Mouse (Mus musculus) fibroblast of lung, adult 2 months (primary cell): ENCODE results near the gene Mllt11.

Experiments
- DNase-seq: peaks from one replicate; pipeline ENCODE4 v3.0.0-alpha.2; 2011; ENCODE audit warnings: low read depth

Gene Mllt11

GRCm38 (mm10) chr3:95173256-95173949, 58.6 kb downstream of the Mllt11 start:
- no peak for DNase-seq

- no peak for DNase-seq
Measured at GRCm38 (mm10) chr3:95172526-95173255, 59.3 kb downstream of the Mllt11 start.

- no peak for DNase-seq
Measured at GRCm38 (mm10) chr3:95171105-95171504, 60.9 kb downstream of the Mllt11 start.

- no peak for DNase-seq
Measured at GRCm38 (mm10) chr3:95169996-95170395, 62.0 kb downstream of the Mllt11 start.
